Comparison of ENCODE assay signal across 10 mouse cellular contexts in the genomic region with DNA sequence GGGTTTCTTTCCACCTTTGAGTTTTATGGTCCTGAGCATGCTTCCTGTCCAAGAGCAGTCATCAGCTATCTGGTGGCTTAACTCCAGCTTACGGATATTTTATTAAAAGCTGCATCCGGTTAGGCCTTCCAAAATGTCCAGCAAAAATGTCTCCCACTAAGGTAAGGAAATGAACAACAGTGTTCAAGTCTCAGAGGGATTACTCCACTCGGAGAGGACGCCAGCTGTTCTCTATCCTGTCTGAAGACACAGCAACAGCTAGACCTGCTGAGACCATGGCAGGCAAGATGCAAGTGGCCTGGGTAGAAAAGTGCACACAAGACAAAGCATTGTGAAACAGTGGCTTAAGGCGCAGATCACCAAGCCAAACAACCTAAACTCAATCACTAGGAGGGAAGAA.
DNase-seq lines count a peak whose midpoint lies in the region; ATAC-seq lines count a peak whose summit lies in the region.
"Had no signal": no experiment of that assay in that cellular context is flagged by ENCODE, and none has a peak within 500 bp of the region (broad histone marks: within the 10 kb centered on the region; RNA-seq: fewer than 3 reads in every experiment).

No protein-coding gene starts in this region.

- H3K9me3 ChIP-seq in embryonic facial prominence, embryonic 14.5 days (ENCODE audit: control insufficient read depth, low read length), result no peaks in the 10 kb centered on the region
- H3K9me3 ChIP-seq in intestine, embryonic 16.5 days (ENCODE audit: control insufficient read depth, low read length), result no peaks in the 10 kb centered on the region
- no peaks in the 10 kb centered on the region for H3K9me3 ChIP-seq in forebrain, embryonic 15.5 days
- H3K9me3 ChIP-seq: neural tube, embryonic 12.5 days had no signal

- DNase-seq in embryonic facial prominence, embryonic 14.5 days (ENCODE audit: low spot score), result peak; percentile 64
- DNase-seq in heart, adult 9 months (ENCODE audit: low spot score in 2 of 2), result peak; percentile 59 to 83
- DNase-seq in kidney, postnatal 36 days, result peak; percentile 46 to 64
- DNase-seq in cerebellum, adult 9-10 months, result no peak
- DNase-seq in Muller cell, postnatal 12 days (ENCODE audit: inconsistent ontology term), result no peak
- DNase-seq: right cerebral cortex, postnatal 14 days had no signal

- H3K4me1 ChIP-seq in embryonic facial prominence, embryonic 14.5 days (ENCODE audit: control insufficient read depth, insufficient read depth, low read length), result no peaks in the 10 kb centered on the region
- 0 out of 2 replicates have a peak, but pooled peaks cover 6% of the 10 kb centered on the region for H3K4me1 ChIP-seq in intestine, embryonic 16.5 days (ENCODE audit: control insufficient read depth, insufficient read depth, low read length)
- peaks cover 18% of the 10 kb centered on the region for H3K4me1 ChIP-seq in forebrain, embryonic 15.5 days

- no peak overlapping the region for H3K4me2 ChIP-seq in embryonic facial prominence, embryonic 14.5 days (ENCODE audit: low read depth, low read length)
- no peak overlapping the region for H3K4me2 ChIP-seq in intestine, embryonic 16.5 days (ENCODE audit: low read depth, low read length)
- no peak overlapping the region for H3K4me2 ChIP-seq in forebrain, embryonic 15.5 days (replicated peaks)
- H3K4me2 ChIP-seq: neural tube, embryonic 12.5 days had no signal

- ATAC-seq in embryonic facial prominence, embryonic 14.5 days (ENCODE audit: low read depth), result no peak; the same call in 1 of the 2 replicates
- peak; percentile 46; the same call in 1 of the 2 replicates for ATAC-seq in intestine, embryonic 16.5 days
- no peak for ATAC-seq in forebrain, embryonic 15.5 days (replicated peaks)

- H3K9ac ChIP-seq in embryonic facial prominence, embryonic 14.5 days (ENCODE audit: low read depth, low read length), result no peak overlapping the region
- no peak overlapping the region for H3K9ac ChIP-seq in intestine, embryonic 16.5 days (ENCODE audit: low read depth, low read length)
- no peak overlapping the region for H3K9ac ChIP-seq in forebrain, embryonic 15.5 days (replicated peaks)
- H3K9ac ChIP-seq: liver, embryonic 14.5 days; neural tube, embryonic 12.5 days had no signal

- H3K27me3 ChIP-seq in embryonic facial prominence, embryonic 14.5 days (replicated peaks; ENCODE audit: control insufficient read depth, insufficient read depth, low read length), result no peaks in the 10 kb centered on the region
- H3K27me3 ChIP-seq in intestine, embryonic 16.5 days (replicated peaks; ENCODE audit: control insufficient read depth, insufficient read depth, low read length), result no peaks in the 10 kb centered on the region
- H3K27me3 ChIP-seq in forebrain, embryonic 15.5 days, result no peaks in the 10 kb centered on the region
- H3K27me3 ChIP-seq: neural tube, embryonic 12.5 days had no signal

- no peak overlapping the region for H3K4me3 ChIP-seq in embryonic facial prominence, embryonic 14.5 days (ENCODE audit: low read depth, low read length)
- H3K4me3 ChIP-seq in intestine, embryonic 16.5 days (ENCODE audit: low read length), result no peak overlapping the region
- no peak overlapping the region for H3K4me3 ChIP-seq in forebrain, embryonic 15.5 days
- H3K4me3 ChIP-seq: neural tube, embryonic 12.5 days had no signal

- H3K36me3 ChIP-seq in embryonic facial prominence, embryonic 14.5 days (ENCODE audit: control insufficient read depth, insufficient read depth, low read length), result no peaks in the 10 kb centered on the region
- no peaks in the 10 kb centered on the region for H3K36me3 ChIP-seq in intestine, embryonic 16.5 days (ENCODE audit: control insufficient read depth, insufficient read depth, low read length)
- H3K36me3 ChIP-seq in forebrain, embryonic 15.5 days, result no peaks in the 10 kb centered on the region
- H3K36me3 ChIP-seq: neural tube, embryonic 12.5 days had no signal

- 46% methylated on average over 5 of the region's 5 CpGs for WGBS in embryonic facial prominence, embryonic 14.5 days
- WGBS in intestine, embryonic 16.5 days, result 51% methylated on average over 5 of the region's 5 CpGs
- WGBS in forebrain, embryonic 15.5 days, result 82% methylated on average over 5 of the region's 5 CpGs

- H3K27ac ChIP-seq in embryonic facial prominence, embryonic 14.5 days (replicated peaks; ENCODE audit: low read depth, low read length), result 0 out of 2 replicates have a peak overlapping the region, but pooled peaks have one; percentile 1
- H3K27ac ChIP-seq in intestine, embryonic 16.5 days (ENCODE audit: low read length), result 0 out of 2 replicates have a peak overlapping the region, but pooled peaks have one; percentile 24
- H3K27ac ChIP-seq in forebrain, embryonic 15.5 days (replicated peaks), result no peak overlapping the region
- H3K27ac ChIP-seq: liver, embryonic 14.5 days; neural tube, embryonic 12.5 days had no signal

Comparison
In these comparisons a context has a peak if more than half of its experiments do, and no peak if none do; other contexts are left out.
1. DNase-seq: peak in embryonic facial prominence, embryonic 14.5 days (single experiment), heart, adult 9 months (2 of 2) and kidney, postnatal 36 days (2 of 2); none in cerebellum, adult 9-10 months (single experiment) and Muller cell, postnatal 12 days (single experiment).